Mouse (Mus musculus): ENCODE measurements around the gene Spag9. TPM values are rescaled to one million over a fixed set of nuclear protein-coding genes. Genes with fewer than 3 reads are reported as not detected.
A peak's percentile ranks its signal among the peaks of the same experiment; 100 is the strongest.

The Spag9 gene
- polyA plus RNA-seq, 1 experiment from 2014 or later, result 29.7 TPM

DNA sequence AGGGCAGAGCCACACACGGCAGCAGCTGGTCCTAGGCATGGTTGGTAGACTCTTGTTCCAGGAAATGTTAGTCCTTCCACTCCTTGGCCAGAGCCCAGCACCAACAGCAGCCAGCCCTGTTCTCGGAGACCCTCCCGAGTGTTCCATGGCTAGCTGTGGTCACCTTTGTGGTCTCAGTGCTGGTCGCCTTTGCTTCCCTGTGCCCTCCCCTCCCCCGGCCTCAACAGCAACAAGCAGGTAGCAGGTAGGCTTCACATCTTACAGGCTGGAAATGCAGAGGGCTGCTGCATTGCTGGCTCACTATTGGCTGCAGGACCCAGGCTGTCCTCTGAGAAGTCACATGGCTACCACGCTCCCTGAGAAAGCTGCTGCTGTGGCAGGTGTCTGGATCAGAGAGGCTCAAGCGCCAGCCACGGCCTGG lies 139.7 kb downstream of the Spag9 start:
- Histone ChIP-seq H3K9me3 (no peaks in the 10 kb centered on the region), H3K27me3 (replicated peaks) (no peaks in the 10 kb centered on the region), H3K4me1 (peaks cover 63% of the 10 kb centered on the region), H3K4me3 (no peak overlapping the region), H3K9ac (peak overlapping the region; percentile 71), H3K27ac (replicated peaks) (peak overlapping the region; percentile 96), H3K4me2 (no peak overlapping the region), H3K36me3 (no peaks in the 10 kb centered on the region)
- WGBS, result 66% methylated on average over 8 of the region's 8 CpGs
- ATAC-seq (ENCODE audit: extremely low read depth, insufficient number of reproducible peaks, low FRiP score, low TSS enrichment), result no peak

DNA sequence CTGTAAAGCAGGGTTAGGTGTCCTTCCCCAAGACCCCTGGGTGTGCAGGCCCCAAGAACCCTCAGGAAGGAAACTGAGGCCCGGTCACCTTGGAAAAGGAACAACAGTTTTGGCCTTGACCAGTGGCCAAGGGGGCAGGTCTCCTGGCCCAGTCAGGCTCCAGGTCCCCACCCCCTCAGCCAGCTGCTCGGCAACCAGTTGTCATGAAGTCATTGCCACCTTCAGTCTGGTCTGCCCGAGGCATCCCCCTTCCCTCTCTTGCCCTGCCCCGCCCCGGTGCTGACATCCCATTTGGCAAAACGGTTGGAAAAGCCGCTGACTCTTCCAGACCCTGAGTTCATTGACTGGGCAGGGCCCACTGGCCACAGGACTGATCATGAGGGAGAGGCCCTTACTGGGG lies 140.8 kb downstream of the Spag9 start:
- Histone ChIP-seq H3K27ac (replicated peaks) (peak overlapping the region; percentile 42; the same call in 1 of the 2 replicates), H3K4me3 (no peak overlapping the region), H3K4me2 (no peak overlapping the region), H3K27me3 (replicated peaks) (no peaks in the 10 kb centered on the region), H3K9ac (no peak overlapping the region), H3K4me1 (peaks cover 60% of the 10 kb centered on the region), H3K36me3 (no peaks in the 10 kb centered on the region), H3K9me3 (no peaks in the 10 kb centered on the region)
- ATAC-seq (ENCODE audit: extremely low read depth, insufficient number of reproducible peaks, low FRiP score, low TSS enrichment), result no peak
- WGBS, result 44% methylated on average over 7 of the region's 7 CpGs

DNA sequence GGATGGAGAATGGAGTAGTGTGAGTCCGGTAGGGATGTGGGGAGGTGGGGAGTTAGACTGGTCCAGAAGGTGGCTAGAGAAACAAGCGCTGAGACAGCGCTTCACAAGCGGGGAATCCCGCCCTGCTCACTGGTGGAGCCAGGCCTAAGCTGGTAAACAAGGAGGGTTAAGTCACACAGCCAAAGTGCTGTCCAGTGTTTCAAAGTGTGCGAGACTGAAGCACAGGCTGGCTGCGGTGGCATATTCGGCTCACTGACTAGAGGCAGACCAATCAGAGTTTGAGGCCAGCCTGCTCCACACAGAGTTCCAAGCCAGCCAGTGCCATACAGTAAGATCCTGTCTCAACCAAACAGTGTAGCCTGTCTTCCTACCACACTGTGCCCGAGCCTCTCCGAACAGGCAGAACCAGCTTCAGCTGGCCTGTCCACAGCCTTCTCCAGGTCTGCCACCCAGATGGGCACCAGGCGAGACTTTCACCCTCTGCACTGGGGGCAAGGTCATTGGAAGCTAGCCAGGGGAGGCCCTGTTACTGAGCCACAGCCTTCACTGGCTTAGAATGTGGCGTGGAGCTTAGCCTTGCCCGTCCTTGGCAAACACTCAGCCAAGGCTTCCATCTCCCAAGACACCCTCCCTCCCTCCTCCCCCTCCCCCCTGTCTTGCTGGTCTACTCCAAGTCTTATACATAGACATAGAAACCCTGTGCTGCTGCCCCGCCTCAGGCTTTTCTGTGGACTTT lies 141.6 kb downstream of the Spag9 start:
- Histone ChIP-seq H3K9ac (peak overlapping the region; percentile 11), H3K4me1 (peaks cover 60% of the 10 kb centered on the region), H3K4me3 (no peak overlapping the region), H3K9me3 (no peaks in the 10 kb centered on the region), H3K36me3 (no peaks in the 10 kb centered on the region), H3K4me2 (no peak overlapping the region; the same call in 1 of the 2 replicates), H3K27me3 (replicated peaks) (no peaks in the 10 kb centered on the region), H3K27ac (replicated peaks) (peak overlapping the region; percentile 46)
- 66% methylated on average over 14 of the region's 14 CpGs for WGBS
- no peak for ATAC-seq (ENCODE audit: extremely low read depth, insufficient number of reproducible peaks, low FRiP score, low TSS enrichment)

DNA sequence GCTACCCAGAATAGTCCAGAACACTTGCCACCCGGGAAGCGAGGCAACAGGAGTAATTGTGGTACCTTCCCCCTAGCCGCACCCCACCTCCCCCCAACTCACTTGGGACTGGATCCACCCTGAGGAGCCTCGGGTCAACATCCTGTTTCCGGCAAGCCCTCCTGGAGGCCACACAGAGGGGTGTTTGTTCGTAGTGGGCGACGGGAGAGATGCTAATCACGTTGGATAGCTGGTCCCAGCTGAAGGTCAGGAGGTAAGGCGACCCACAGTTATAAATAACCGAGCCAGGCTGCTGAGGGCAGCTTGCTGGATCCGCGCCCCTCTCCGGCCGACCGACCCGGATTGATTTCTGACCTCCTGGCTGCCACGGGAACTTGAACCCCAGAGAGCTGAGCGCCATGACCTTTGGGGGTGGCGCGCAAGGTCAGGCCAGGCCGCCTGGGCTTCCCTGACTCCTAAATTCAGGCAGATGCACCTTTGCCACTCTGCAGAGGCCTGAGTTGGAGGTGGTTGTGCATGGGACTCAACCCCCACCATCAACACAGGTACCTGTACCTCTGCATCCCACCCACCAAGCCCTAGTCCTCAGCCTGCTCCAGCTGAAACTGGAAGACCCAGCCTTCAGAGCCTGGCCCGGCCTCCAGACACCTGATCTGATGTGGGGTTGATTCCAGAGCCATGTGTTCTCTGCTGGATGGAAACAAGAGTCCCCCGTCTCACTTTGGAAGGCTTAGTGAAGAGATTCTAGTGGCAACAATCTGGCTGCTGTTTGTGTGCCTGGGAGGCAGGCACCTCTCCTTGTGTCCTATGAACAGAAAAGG lies 142.7 kb downstream of the Spag9 start:
- peak overlapping the region; percentile 43 for H3K4me2 ChIP-seq
- no peak for ATAC-seq (ENCODE audit: extremely low read depth, insufficient number of reproducible peaks, low FRiP score, low TSS enrichment)
- H3K27me3 ChIP-seq (replicated peaks), result no peaks in the 10 kb centered on the region
- no peaks in the 10 kb centered on the region for H3K9me3 ChIP-seq
- peaks cover 57% of the 10 kb centered on the region for H3K4me1 ChIP-seq
- WGBS, result 29% methylated on average over 24 of the region's 24 CpGs
- peak overlapping the region; percentile 46 for H3K27ac ChIP-seq (replicated peaks)
- H3K9ac ChIP-seq, result peak overlapping the region; percentile 11
- no peaks in the 10 kb centered on the region for H3K36me3 ChIP-seq
- H3K4me3 ChIP-seq, result no peak overlapping the region

DNA sequence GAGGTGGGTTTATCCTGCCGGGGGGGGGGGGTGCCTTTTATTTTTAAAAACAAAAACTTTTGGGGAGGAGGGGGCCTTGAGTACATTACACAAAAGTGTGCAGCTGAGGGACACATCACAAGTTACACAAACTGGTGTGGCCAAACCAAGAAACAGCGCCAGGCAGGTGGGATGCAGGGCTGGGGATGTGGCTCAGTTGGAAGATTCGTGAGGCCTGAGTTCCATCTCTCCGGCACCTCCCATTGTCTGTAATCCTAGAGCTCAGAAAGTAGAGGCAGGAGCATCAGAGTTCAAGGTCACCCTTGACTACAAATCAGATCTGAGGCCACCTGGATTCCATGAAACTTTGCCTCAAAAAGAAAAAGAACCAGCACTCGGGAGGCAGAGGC lies 143.3 kb downstream of the Spag9 start:
- no peak overlapping the region for H3K4me2 ChIP-seq
- H3K9ac ChIP-seq, result no peak overlapping the region
- no peak overlapping the region for H3K4me3 ChIP-seq
- no peaks in the 10 kb centered on the region for H3K9me3 ChIP-seq
- H3K36me3 ChIP-seq, result no peaks in the 10 kb centered on the region
- 86% methylated on average over 5 of the region's 5 CpGs for WGBS
- no peak overlapping the region for H3K27ac ChIP-seq (replicated peaks)
- peaks cover 51% of the 10 kb centered on the region for H3K4me1 ChIP-seq
- no peak for ATAC-seq (ENCODE audit: extremely low read depth, insufficient number of reproducible peaks, low FRiP score, low TSS enrichment)
- no peaks in the 10 kb centered on the region for H3K27me3 ChIP-seq (replicated peaks)

DNA sequence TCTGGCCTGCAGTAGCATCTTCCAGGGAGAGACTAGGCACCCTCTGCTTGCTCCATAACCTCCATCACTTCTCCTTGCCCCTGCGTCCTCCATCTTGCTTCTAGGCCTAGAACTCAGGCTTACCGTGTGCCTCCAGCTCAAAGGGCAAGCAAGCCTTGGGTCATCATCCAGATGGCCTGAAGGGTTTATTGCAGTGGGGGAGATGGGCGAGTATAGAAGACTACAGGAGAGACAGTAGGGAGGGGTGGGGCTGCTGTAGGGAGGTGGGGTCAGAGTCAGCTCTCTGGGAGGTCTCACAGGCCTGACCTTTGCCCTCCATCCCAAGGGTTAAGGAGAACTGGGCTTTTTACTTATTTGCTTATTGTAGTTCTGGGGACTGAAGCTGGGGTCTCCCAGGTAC lies 144.6 kb downstream of the Spag9 start:
- no peak overlapping the region for H3K4me3 ChIP-seq
- no peaks in the 10 kb centered on the region for H3K27me3 ChIP-seq (replicated peaks)
- H3K4me1 ChIP-seq, result peaks cover 48% of the 10 kb centered on the region
- H3K27ac ChIP-seq (replicated peaks), result no peak overlapping the region
- H3K9me3 ChIP-seq, result no peaks in the 10 kb centered on the region
- no peaks in the 10 kb centered on the region for H3K36me3 ChIP-seq
- ATAC-seq (ENCODE audit: extremely low read depth, insufficient number of reproducible peaks, low FRiP score, low TSS enrichment), result no peak
- no peak overlapping the region for H3K4me2 ChIP-seq
- 70% methylated on average over 3 of the region's 3 CpGs for WGBS
- H3K9ac ChIP-seq, result no peak overlapping the region

DNA sequence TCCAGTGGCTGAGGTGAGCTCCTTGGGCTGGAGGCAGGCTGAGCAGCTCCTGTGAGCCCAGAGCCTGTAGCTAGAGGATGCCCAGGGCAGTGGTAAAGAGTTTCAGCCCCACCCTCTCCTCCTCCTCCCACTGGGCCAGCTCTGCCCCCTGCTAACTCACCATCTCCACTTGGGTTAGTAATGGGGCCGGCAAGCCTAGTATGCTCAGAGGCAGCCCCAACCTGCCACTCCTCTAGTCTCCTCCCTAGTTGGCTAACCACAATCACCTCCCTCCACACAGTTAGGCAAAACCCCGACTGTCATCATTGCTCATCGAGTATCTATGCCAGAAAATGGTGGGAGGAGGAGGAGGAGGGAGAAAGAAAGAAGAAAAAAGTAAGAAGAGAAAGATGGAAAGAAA lies 145.7 kb downstream of the Spag9 start:
- Histone ChIP-seq H3K27ac (replicated peaks) (no peak overlapping the region), H3K4me3 (no peak overlapping the region), H3K36me3 (no peaks in the 10 kb centered on the region), H3K4me1 (peaks cover 37% of the 10 kb centered on the region), H3K9me3 (no peaks in the 10 kb centered on the region), H3K27me3 (replicated peaks) (no peaks in the 10 kb centered on the region), H3K9ac (no peak overlapping the region), H3K4me2 (no peak overlapping the region)
- no peak for ATAC-seq (ENCODE audit: extremely low read depth, insufficient number of reproducible peaks, low FRiP score, low TSS enrichment)
- WGBS, result 36% methylated on average over 3 of the region's 3 CpGs

DNA sequence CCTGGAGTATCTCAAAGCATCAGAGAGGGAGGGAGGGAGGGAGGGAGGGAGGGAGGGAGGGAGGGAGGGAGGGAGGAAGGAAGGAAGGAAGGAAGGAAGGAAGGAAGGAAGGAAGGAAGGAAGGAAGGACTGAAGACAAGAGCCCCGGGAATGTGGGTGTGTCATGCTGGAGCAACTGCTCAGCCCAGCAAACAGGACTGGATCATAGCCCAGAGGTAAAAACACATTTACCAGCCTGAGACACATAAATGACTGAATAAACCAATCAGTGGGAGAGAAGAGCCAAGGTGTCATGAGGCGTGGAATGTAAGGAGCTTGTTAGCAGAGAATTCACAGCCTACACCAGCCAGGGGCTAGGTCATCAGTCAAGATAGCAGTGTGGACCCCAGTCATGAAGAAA lies 147.4 kb downstream of the Spag9 start:
- 59% methylated on average over 2 of the region's 2 CpGs for WGBS

DNA sequence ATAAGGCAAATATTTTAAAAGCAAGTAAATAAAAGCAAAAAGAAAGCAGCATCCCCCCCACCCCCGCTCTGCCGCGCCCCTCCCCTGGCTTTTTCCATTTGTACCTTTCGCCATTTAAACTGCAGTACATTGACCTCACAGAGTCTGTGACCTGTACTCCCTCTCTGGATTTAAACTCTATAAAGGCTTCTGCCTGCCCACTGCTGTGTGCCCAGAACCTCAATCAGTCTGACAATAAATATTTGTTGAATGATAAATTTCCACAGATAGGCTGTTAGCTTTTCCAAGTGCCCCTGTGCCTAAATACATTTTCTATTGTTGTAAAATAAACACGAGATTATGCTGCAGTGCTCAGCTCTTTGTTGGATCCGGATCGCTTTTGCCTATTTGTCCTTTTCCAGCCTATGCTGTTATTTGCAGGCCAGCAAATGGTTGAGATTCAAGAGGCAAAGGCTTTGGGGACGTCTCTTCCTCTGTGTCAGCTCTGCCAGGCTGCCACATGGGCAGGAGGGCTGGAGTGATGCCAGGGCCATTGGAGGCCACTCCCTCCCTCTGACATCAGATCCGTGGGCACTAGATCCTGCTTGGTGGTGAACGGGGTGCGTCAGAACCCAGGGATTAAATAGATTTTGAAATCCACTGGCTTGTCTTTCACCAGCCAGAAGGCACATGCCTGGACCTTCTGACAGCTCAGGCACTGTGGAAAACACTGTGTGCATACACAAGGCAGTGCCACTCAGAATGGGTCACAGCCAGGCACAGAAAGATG lies 149.1 kb downstream of the Spag9 start:
- Histone ChIP-seq H3K4me2 (no peak overlapping the region), H3K9me3 (no peaks in the 10 kb centered on the region), H3K27me3 (replicated peaks) (peaks cover 13% of the 10 kb centered on the region; the same call in 1 of the 2 replicates), H3K4me1 (peaks cover 20% of the 10 kb centered on the region), H3K36me3 (no peaks in the 10 kb centered on the region), H3K9ac (no peak overlapping the region), H3K4me3 (no peak overlapping the region), H3K27ac (replicated peaks) (no peak overlapping the region)
- 70% methylated on average over 11 of the region's 11 CpGs for whole genome bisulfite sequencing
- ATAC-seq (ENCODE audit: extremely low read depth, insufficient number of reproducible peaks, low FRiP score, low TSS enrichment), result no peak

More for the DNA sequence above, 147.4 kb downstream of the Spag9 start:
- no peaks in the 10 kb centered on the region for H3K9me3 ChIP-seq
- no peak overlapping the region for H3K4me3 ChIP-seq
- ATAC-seq (ENCODE audit: extremely low read depth, insufficient number of reproducible peaks, low FRiP score, low TSS enrichment), result no peak
- H3K36me3 ChIP-seq, result no peaks in the 10 kb centered on the region
- peaks cover 10% of the 10 kb centered on the region; the same call in 1 of the 2 replicates for H3K27me3 ChIP-seq (replicated peaks)
- H3K9ac ChIP-seq, result no peak overlapping the region
- no peak overlapping the region for H3K27ac ChIP-seq (replicated peaks)
- no peak overlapping the region for H3K4me2 ChIP-seq
- H3K4me1 ChIP-seq, result peaks cover 20% of the 10 kb centered on the region

DNA sequence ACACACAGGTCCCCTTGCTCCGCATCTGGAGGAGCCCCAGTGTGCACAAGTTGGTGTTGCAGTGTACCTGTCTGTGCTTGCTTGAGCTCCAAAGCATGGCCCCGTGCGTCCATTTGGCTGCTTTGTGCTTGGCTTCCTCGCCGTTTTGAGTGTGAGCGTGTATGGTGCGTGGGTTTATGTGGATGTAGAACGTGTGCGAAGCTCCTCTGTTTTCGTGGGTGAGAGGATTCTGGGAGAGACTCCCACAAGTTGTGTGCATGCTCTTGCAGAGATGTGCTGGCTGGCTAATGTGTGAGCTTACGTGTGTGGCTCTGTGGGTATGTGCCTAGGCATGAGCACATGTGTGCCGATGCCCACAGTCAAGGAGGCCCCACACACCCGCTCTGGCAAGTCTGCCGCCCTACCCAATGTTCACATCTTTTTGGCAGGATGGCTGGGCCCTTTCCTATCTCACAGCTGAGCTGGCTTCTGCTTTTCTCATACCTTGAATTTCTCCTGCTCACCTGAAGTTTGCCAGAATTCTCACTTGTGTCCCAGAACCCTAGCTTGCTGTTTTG lies 150.2 kb downstream of the Spag9 start:
- Histone ChIP-seq H3K9ac (no peak overlapping the region), H3K27ac (replicated peaks) (no peak overlapping the region), H3K36me3 (no peaks in the 10 kb centered on the region), H3K4me1 (peaks cover 29% of the 10 kb centered on the region), H3K27me3 (replicated peaks) (peaks cover 24% of the 10 kb centered on the region), H3K4me3 (no peak overlapping the region), H3K4me2 (no peak overlapping the region), H3K9me3 (no peaks in the 10 kb centered on the region)
- WGBS, result 87% methylated on average over 14 of the region's 14 CpGs
- ATAC-seq (ENCODE audit: extremely low read depth, insufficient number of reproducible peaks, low FRiP score, low TSS enrichment), result no peak

All from heart, embryonic 13.5 days (tissue).